Mouse (Mus musculus): ENCODE results near the gene Mrgprd. TPM values are rescaled to one million over a fixed set of nuclear protein-coding genes. Genes with fewer than 3 reads are reported as not detected.

Mrgprd gene
- polyA plus RNA-seq, 1 experiment from 2014 or later = not detected

DNA sequence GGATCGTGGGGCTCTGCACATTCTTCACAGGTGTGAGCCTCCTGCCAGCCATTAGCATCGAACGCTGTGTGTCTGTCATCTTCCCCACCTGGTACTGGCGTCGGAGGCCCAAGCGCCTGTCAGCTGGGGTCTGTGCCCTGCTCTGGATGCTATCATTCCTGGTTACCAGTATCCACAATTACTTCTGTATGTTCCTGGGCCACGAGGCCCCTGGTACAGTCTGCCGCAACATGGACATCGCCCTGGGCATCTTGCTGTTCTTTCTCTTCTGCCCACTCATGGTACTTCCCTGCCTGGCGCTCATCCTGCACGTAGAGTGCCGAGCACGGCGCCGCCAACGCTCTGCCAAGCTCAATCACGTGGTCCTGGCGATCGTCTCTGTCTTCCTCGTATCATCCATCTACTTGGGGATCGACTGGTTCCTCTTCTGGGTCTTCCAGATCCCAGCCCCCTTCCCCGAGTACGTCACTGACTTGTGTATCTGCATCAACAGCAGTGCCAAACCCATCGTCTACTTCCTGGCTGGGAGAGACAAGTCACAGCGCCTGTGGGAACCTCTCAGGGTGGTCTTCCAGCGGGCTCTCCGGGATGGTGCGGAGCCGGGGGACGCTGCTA is 6.5 kb upstream of the Mrgprd start:
- H3K27ac ChIP-seq (replicated peaks; ENCODE audit: low read depth, low read length) = no peak overlapping the region
- H3K4me3 ChIP-seq (ENCODE audit: low read depth, low read length) = no peak overlapping the region
- no peak for DNase-seq (ENCODE audit: low spot score)
- no peaks in the 10 kb centered on the region for H3K36me3 ChIP-seq (ENCODE audit: control insufficient read depth, insufficient read depth, low read length)
- no peak overlapping the region for H3K4me2 ChIP-seq (ENCODE audit: low read depth, low read length)
- H3K9ac ChIP-seq (ENCODE audit: low read depth, low read length) = no peak overlapping the region
- 77% methylated on average over 28 of the region's 30 CpGs for WGBS
- ATAC-seq (ENCODE audit: low read depth) = no peak
- no peaks in the 10 kb centered on the region; the same call in 1 of the 2 replicates for H3K4me1 ChIP-seq (ENCODE audit: control insufficient read depth, insufficient read depth, low read length)
- H3K27me3 ChIP-seq (replicated peaks; ENCODE audit: control insufficient read depth, insufficient read depth, low read length) = no peaks in the 10 kb centered on the region
- no peaks in the 10 kb centered on the region for H3K9me3 ChIP-seq (ENCODE audit: control insufficient read depth, low read length)

DNA sequence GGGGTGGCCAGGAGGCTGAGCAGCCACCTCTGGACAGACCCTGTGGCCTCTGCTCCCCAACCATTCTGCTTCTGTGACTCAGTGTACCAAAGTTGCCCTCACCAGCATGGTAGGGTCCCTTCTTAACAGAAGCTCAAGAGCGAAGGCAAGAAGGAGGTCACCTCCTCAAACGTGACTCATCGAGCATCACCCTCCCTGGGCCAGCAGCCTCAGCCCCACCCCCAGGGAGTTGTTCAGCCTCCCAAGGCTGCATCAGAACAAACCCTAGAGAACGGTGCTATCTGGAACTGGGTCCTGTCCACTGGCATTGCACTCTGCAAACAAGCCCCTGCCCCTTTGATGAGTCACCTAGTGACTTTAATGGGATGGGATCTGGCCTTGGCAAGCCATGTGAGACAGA is 5.8 kb upstream of the Mrgprd start:
- no peaks in the 10 kb centered on the region for H3K27me3 ChIP-seq (replicated peaks; ENCODE audit: control insufficient read depth, insufficient read depth, low read length)
- H3K9ac ChIP-seq (ENCODE audit: low read depth, low read length) = no peak overlapping the region
- H3K4me1 ChIP-seq (ENCODE audit: control insufficient read depth, insufficient read depth, low read length) = no peaks in the 10 kb centered on the region
- H3K36me3 ChIP-seq (ENCODE audit: control insufficient read depth, insufficient read depth, low read length) = no peaks in the 10 kb centered on the region
- no peak overlapping the region for H3K4me3 ChIP-seq (ENCODE audit: low read depth, low read length)
- no peak overlapping the region for H3K4me2 ChIP-seq (ENCODE audit: low read depth, low read length)
- ATAC-seq (ENCODE audit: low read depth) (no peak), DNase-seq (ENCODE audit: low spot score) (no peak)
- H3K9me3 ChIP-seq (ENCODE audit: control insufficient read depth, low read length) = no peaks in the 10 kb centered on the region
- 65% methylated on average over 4 of the region's 4 CpGs for WGBS
- no peak overlapping the region for H3K27ac ChIP-seq (replicated peaks; ENCODE audit: low read depth, low read length)

DNA sequence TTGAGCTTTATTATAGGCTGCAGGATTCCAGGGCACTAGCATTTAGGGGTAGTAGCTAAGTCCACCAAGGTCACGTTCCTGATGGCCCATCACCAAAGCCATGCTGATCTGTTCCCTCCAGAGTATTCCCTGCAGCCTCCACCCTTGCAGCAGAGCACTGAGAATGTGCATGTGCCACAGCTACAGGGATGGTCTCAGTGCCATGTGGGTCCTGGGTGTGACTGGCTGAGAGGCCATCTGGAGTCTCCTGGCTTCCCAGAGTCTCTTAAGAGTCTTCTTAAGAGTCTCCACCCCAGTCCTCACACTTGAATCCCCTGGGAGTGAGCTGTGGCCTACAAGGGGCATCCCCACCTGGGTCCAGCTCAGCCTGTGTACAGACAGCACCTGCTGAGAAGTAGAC is 4.8 kb upstream of the Mrgprd start:
- no peak overlapping the region for H3K9ac ChIP-seq (ENCODE audit: low read depth, low read length)
- 100% methylated on average over 1 of the region's 1 CpGs for WGBS
- H3K27ac ChIP-seq (replicated peaks; ENCODE audit: low read depth, low read length) = no peak overlapping the region
- no peak overlapping the region for H3K4me3 ChIP-seq (ENCODE audit: low read depth, low read length)
- no peak for DNase-seq (ENCODE audit: low spot score)
- H3K36me3 ChIP-seq (ENCODE audit: control insufficient read depth, insufficient read depth, low read length) = no peaks in the 10 kb centered on the region
- no peak for ATAC-seq (ENCODE audit: low read depth)
- H3K27me3 ChIP-seq (replicated peaks; ENCODE audit: control insufficient read depth, insufficient read depth, low read length) = no peaks in the 10 kb centered on the region
- H3K9me3 ChIP-seq (ENCODE audit: control insufficient read depth, low read length) = no peaks in the 10 kb centered on the region
- H3K4me2 ChIP-seq (ENCODE audit: low read depth, low read length) = no peak overlapping the region
- H3K4me1 ChIP-seq (ENCODE audit: control insufficient read depth, insufficient read depth, low read length) = no peaks in the 10 kb centered on the region

DNA sequence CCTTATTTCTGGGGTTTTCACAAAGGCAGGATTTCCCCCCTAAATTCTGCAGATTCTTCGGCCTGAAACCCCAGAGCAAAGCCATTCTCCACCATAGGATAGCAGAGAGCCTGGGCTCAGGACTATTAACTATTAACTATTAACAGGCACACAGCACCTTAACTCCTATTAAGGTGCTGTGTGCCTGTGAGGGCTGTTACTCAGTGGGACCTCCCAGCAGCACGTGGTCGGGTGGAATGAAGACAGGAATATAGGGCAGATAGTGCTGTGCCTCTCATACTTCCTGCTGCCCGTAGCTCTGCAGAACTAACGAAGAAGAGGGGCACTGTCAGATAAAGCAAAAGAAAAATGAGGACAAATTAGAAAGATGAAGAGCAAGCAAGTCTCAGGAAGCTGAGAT is 4.1 kb upstream of the Mrgprd start:
- DNase-seq (ENCODE audit: low spot score) = no peak
- no peaks in the 10 kb centered on the region for H3K27me3 ChIP-seq (replicated peaks; ENCODE audit: control insufficient read depth, insufficient read depth, low read length)
- H3K27ac ChIP-seq (replicated peaks; ENCODE audit: low read depth, low read length) = no peak overlapping the region
- 83% methylated on average over 5 of the region's 5 CpGs for WGBS
- H3K9me3 ChIP-seq (ENCODE audit: control insufficient read depth, low read length) = no peaks in the 10 kb centered on the region
- H3K36me3 ChIP-seq (ENCODE audit: control insufficient read depth, insufficient read depth, low read length) = no peaks in the 10 kb centered on the region
- no peak overlapping the region for H3K4me2 ChIP-seq (ENCODE audit: low read depth, low read length)
- H3K4me1 ChIP-seq (ENCODE audit: control insufficient read depth, insufficient read depth, low read length) = no peaks in the 10 kb centered on the region
- H3K9ac ChIP-seq (ENCODE audit: low read depth, low read length) = no peak overlapping the region
- ATAC-seq (ENCODE audit: low read depth) = no peak
- no peak overlapping the region for H3K4me3 ChIP-seq (ENCODE audit: low read depth, low read length)

DNA sequence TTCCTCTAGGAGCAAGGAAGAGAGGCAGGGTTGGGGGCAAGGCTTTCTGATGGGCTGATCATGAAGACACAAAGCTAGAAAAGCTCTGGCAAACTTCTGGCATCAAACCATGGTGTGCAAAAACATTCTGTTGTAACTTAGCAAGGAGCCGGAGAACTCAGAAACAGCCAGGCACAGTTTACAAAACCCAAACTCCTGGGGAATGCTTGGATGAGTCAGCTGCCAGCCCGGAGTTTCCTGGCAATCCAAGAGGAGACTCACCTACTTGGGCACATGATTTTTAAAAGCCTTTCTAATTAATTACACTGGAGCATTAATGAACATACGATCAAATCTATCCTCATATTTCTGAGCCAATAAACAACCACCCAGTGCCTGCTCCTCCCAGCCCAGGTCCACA is 2.5 kb upstream of the Mrgprd start:
- Histone ChIP-seq H3K9ac (ENCODE audit: low read depth, low read length) (no peak overlapping the region), H3K9me3 (ENCODE audit: control insufficient read depth, low read length) (no peaks in the 10 kb centered on the region), H3K4me2 (ENCODE audit: low read depth, low read length) (no peak overlapping the region), H3K27ac (replicated peaks; ENCODE audit: low read depth, low read length) (no peak overlapping the region), H3K4me3 (ENCODE audit: low read depth, low read length) (no peak overlapping the region), H3K4me1 (ENCODE audit: control insufficient read depth, insufficient read depth, low read length) (no peaks in the 10 kb centered on the region), H3K27me3 (replicated peaks; ENCODE audit: control insufficient read depth, insufficient read depth, low read length) (no peaks in the 10 kb centered on the region), H3K36me3 (ENCODE audit: control insufficient read depth, insufficient read depth, low read length) (no peaks in the 10 kb centered on the region)
- no peak for ATAC-seq (ENCODE audit: low read depth)
- DNase-seq (ENCODE audit: low spot score) = no peak
- WGBS = 75% methylated on average over 3 of the region's 3 CpGs

DNA sequence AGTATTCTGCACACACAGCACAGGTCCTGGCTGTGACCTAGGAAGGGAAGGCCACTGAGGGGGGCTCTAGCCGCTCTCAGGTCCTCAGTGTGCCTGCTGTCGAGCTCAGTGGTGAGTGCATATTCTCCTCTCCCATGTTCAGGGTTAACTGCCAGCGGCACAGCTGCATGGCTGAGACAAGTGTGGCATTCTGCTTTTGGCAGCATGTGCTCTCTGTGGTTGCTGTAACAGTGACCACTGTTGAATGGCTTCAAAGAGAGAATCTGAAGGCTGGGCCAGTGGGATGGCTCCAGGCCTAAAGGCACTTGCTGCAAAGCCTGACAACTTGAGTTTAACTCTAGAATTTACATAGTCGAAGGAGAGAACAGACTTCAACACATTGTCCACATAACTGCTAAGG is 2.9 kb downstream of the Mrgprd start:
- no peak overlapping the region for H3K4me2 ChIP-seq (ENCODE audit: low read depth, low read length)
- no peak overlapping the region for H3K27ac ChIP-seq (replicated peaks; ENCODE audit: low read depth, low read length)
- H3K27me3 ChIP-seq (replicated peaks; ENCODE audit: control insufficient read depth, insufficient read depth, low read length) = no peaks in the 10 kb centered on the region
- no peak overlapping the region for H3K4me3 ChIP-seq (ENCODE audit: low read depth, low read length)
- H3K36me3 ChIP-seq (ENCODE audit: control insufficient read depth, insufficient read depth, low read length) = no peaks in the 10 kb centered on the region
- ATAC-seq (ENCODE audit: low read depth) = no peak
- H3K9ac ChIP-seq (ENCODE audit: low read depth, low read length) = no peak overlapping the region
- WGBS = 61% methylated on average over 4 of the region's 4 CpGs
- H3K4me1 ChIP-seq (ENCODE audit: control insufficient read depth, insufficient read depth, low read length) = no peaks in the 10 kb centered on the region
- no peaks in the 10 kb centered on the region for H3K9me3 ChIP-seq (ENCODE audit: control insufficient read depth, low read length)
- DNase-seq (ENCODE audit: low spot score) = peak; percentile 27

DNA sequence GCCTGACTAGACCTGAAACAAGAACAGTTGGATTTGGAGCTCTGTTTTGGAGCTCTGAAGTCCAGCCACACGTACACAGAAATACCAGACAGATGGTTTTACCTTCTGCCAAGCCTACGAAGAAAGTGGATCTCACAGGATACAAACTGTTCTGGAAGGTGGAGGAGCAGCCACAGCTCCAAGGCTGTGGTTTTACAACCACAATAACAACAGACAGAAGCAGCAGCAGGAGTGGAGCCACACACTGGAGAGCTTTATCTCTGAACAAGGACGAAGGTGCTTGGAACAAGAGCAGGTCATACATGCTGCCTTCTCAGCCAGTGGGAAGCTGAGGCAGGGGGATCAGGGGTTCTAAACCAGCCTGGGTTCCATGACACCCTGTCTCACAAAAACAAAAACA is 4.8 kb downstream of the Mrgprd start:
- Histone ChIP-seq H3K27me3 (replicated peaks; ENCODE audit: control insufficient read depth, insufficient read depth, low read length) (no peaks in the 10 kb centered on the region), H3K9ac (ENCODE audit: low read depth, low read length) (no peak overlapping the region), H3K9me3 (ENCODE audit: control insufficient read depth, low read length) (no peaks in the 10 kb centered on the region), H3K27ac (replicated peaks; ENCODE audit: low read depth, low read length) (no peak overlapping the region), H3K4me1 (ENCODE audit: control insufficient read depth, insufficient read depth, low read length) (no peaks in the 10 kb centered on the region), H3K4me2 (ENCODE audit: low read depth, low read length) (no peak overlapping the region), H3K36me3 (ENCODE audit: control insufficient read depth, insufficient read depth, low read length) (no peaks in the 10 kb centered on the region), H3K4me3 (ENCODE audit: low read depth, low read length) (no peak overlapping the region)
- no peak for ATAC-seq (ENCODE audit: low read depth)
- WGBS = 65% methylated on average over 3 of the region's 3 CpGs
- no peak for DNase-seq (ENCODE audit: low spot score)

DNA sequence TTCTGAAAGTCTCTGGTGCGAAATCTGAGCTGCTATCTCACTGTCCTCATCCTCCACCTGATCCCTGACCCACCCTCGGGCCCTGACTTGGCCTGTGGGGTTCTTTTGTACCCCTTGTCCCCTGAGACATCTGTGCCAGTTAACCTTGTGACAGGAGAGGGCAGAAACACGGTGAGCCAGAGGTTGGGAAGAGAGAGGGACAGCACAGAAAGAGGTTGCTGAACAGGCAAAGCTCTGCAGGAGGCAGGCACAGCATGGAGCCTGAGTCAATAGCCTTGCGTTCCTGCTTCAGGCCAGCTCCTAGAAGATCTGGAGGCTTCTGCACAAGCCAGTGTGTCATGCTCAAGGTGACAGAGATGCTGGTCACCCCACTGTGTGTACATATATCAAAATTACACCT is 9.0 kb downstream of the Mrgprd start:
- Histone ChIP-seq H3K27me3 (replicated peaks; ENCODE audit: control insufficient read depth, insufficient read depth, low read length) (no peaks in the 10 kb centered on the region), H3K9ac (ENCODE audit: low read depth, low read length) (no peak overlapping the region), H3K4me2 (ENCODE audit: low read depth, low read length) (no peak overlapping the region), H3K27ac (replicated peaks; ENCODE audit: low read depth, low read length) (no peak overlapping the region), H3K9me3 (ENCODE audit: control insufficient read depth, low read length) (no peaks in the 10 kb centered on the region), H3K36me3 (ENCODE audit: control insufficient read depth, insufficient read depth, low read length) (no peaks in the 10 kb centered on the region), H3K4me3 (ENCODE audit: low read depth, low read length) (no peak overlapping the region), H3K4me1 (ENCODE audit: control insufficient read depth, insufficient read depth, low read length) (no peaks in the 10 kb centered on the region)
- WGBS = 38% methylated on average over 4 of the region's 4 CpGs
- DNase-seq (ENCODE audit: low spot score) = no peak
- ATAC-seq (ENCODE audit: low read depth) = no peak

DNA sequence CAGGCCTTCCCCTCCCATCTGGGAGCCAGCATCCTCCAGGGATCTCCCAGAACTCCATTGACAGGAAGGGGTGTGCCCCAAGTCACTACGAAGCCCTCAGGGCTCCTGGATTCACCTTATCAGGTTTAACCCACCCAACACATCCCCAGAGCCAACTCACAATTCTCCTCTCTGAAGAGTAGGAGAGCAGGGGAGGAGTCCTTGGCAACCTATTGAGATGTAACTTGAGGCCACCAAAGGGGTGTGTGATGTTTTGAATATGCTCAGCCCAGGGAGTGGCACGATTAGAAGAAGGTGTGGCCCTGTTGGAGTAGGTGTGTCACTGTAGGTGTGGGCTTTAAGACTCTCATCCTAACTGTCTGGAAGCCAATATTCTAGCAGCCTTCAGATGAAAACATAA is 11.1 kb downstream of the Mrgprd start:
- 42% methylated on average over 2 of the region's 2 CpGs for WGBS
- Histone ChIP-seq H3K27me3 (replicated peaks; ENCODE audit: control insufficient read depth, insufficient read depth, low read length) (no peaks in the 10 kb centered on the region), H3K4me2 (ENCODE audit: low read depth, low read length) (no peak overlapping the region), H3K9me3 (ENCODE audit: control insufficient read depth, low read length) (no peaks in the 10 kb centered on the region), H3K27ac (replicated peaks; ENCODE audit: low read depth, low read length) (no peak overlapping the region), H3K36me3 (ENCODE audit: control insufficient read depth, insufficient read depth, low read length) (no peaks in the 10 kb centered on the region), H3K4me1 (ENCODE audit: control insufficient read depth, insufficient read depth, low read length) (peaks cover 7% of the 10 kb centered on the region), H3K4me3 (ENCODE audit: low read depth, low read length) (no peak overlapping the region), H3K9ac (ENCODE audit: low read depth, low read length) (no peak overlapping the region)
- ATAC-seq (ENCODE audit: low read depth) = peak; percentile 44; the same call in 1 of the 2 replicates
- peak; percentile 28 for DNase-seq (ENCODE audit: low spot score)
